Mouse (Mus musculus) left cerebral cortex, adult 8-10 months (tissue): ENCODE measurements at regions not wholly inside any gene's neighbourhood (a gene's known extent, or its start where the extent isn't known, plus 50 kb on each side); places are given as distances from the start of the nearest gene placed in this dataset.

Experiments used
- DNase-seq, 2 experiments: peaks; one replicate each; pipeline ENCODE4 v3.0.0; 2022; ENCODE audit warnings: low spot score in 2 of 2

GRCm38 (mm10) chr5:15773839-15774238 lies 59.8 kb upstream of the Speer4c start:
- no peak for DNase-seq

DNA sequence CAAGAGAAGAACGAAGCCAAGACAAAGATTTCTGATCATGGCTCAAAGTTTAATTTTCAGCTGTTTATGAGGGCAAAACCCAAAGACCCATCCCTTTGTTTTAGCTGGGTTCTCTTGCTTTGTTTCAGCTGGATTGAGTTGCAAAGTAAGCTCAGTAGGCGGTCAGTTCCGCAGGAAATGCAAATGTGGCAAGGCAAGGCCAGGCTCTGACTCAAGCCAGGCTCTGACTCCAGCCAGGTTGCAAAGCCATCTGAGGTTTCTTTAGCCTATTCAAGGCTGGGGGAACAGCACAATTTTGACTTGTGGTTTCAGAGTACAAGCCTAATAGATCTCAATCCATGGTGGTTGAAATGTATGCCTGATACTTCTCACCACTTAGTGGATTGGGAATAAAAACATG lies 60.5 kb upstream of the Speer4c start:
- no peak for DNase-seq

DNA sequence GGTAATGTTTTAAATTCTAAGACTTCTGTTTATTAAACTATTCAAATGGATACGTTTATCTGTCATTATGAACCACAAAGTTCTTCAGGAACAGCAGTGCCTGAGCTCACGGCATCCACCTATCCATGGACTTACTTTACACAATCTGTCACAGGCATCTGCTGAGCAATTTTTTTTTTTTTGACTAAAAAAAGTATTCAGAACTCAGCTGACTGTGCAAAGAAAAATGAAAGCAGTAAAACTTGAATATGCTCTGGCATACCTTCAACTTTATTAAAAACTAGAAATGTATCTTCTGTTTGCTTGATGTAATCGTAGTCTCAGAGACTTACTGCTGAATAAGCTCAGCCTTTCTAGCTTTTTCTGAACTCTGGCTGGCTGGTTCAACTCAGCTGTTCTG lies 62.0 kb upstream of the Speer4c start:
- DNase-seq: no peak

GRCm38 (mm10) chr5:15803583-15803982 lies 89.5 kb upstream of the Speer4c start:
- no peak for DNase-seq

DNA sequence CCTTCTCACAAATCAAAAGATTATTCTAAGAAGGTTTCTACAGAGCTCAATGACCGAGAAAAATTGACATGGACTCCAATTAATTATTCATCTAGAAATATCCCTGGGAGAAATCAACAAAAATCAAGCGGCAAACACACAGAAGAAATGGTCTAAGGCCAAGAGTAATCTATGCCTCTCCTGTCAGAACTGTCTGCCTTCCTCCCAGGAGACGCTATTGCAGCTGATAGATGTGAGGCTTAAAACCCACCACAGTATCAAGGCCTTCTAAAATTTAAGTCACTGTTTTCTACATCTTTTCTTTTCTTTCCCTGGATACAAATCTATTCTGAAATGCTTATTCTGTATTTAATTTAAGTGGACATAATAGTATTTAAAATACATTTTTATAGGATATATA lies 102.8 kb upstream of the Speer4c start:
- DNase-seq: no peak

DNA sequence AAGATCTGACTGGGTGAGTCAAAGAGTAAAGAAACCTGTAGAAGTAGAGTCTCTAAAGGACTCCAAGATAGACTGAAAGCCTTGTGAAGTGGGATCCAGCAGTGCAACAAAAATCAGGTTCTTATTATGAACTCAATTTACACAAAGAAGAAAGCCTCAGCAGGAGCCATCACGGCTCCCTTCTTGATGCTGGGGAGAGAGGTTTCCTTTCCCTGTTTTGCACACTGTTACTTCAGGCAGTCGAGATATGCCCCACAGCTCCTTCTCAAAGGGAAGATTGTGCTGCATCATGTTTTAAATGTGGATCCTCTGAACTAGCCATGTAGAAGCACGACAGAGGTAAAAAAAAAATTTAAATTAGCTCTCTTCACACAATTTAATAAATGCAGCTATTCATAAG lies 103.3 kb upstream of the Speer4c start:
- no peak for DNase-seq

DNA sequence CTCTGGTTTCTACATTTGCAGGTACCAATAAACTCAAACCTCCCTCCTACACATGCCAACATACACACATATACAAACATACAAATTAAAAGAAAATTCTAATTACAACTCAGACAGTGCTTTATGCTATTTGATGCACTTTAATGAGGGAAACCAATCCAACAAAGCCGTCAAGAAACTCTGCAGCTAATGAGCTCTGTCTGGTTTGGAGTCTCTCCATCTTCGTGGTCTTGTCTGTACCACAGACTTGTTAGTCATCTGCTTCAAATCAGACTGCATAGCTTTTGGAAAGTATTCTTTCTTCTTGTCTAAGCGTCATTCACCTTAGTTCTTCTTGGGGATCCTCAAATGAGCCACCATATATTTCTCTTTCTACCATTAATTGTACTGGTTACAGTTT lies 108.9 kb upstream of the Speer4c start:
- DNase-seq: no peak

DNA sequence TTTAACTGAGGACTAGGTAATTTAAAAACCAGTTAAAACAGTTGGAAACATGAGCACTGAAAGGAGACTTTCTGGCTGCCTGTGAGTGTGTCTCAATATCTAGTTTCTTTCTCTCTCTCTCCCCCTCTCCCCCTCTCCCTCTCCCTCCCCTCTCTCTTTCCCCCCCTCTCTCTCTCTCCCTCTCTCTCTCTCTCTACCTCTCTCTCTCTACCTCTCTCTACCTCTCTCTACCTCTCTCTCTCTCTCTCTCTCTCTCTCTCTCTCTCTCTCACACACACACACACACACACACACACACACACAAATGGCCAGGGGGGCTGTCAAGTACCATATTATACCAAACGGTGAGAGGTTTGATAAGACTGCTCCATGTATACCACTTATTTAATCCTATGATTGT lies 103.0 kb upstream of the Cacna2d1 start:
- no peak for DNase-seq

DNA sequence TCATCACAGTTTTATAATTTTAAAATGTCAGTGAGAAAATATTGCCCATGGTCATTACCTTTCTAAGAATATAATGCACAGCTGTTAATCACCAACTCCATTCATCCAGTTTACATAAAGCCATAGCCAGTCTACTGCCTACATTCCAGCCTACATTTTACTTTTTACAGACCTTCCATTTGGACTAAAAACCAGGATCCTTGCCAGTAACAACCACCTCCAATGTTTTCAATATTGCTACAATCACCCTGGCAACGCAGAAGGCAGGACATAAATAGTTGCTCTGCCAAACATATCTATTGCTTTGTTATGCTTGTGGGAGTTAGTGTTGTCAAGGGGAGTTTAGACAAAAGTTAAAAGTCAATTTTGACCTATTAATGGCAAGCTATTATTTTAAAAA lies 102.2 kb upstream of the Cacna2d1 start:
- DNase-seq: peak in 1 of 2 experiments; percentile 33

GRCm38 (mm10) chr5:15838108-15838972 lies 96.2 kb upstream of the Cacna2d1 start:
- DNase-seq: peak; percentile 38 to 53

DNA sequence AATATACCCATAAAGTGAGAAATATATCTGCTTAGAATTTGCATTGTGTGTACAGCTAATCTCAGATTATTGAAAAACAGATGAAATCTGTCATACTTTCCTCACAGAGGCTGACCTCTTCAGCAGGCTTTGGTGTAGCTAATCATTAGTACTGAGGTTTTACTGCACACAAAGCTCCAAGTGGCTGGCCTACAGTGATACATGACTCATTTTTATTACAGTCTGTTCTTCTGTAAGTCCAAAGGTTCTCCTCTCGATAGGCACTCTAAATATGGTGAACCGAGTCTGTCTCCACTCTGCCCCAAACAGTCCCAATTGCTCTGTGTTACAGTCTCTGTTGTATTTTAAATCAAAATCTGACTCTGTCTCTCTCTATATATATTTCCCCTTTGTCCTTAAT lies 87.7 kb upstream of the Cacna2d1 start:
- DNase-seq: no peak

GRCm38 (mm10) chr5:15849520-15849919 lies 85.0 kb upstream of the Cacna2d1 start:
- DNase-seq: no peak

- DNase-seq: no peak
These were observed 84.2 kb upstream of the Cacna2d1 start for GRCm38 (mm10) chr5:15850126-15850801.

DNA sequence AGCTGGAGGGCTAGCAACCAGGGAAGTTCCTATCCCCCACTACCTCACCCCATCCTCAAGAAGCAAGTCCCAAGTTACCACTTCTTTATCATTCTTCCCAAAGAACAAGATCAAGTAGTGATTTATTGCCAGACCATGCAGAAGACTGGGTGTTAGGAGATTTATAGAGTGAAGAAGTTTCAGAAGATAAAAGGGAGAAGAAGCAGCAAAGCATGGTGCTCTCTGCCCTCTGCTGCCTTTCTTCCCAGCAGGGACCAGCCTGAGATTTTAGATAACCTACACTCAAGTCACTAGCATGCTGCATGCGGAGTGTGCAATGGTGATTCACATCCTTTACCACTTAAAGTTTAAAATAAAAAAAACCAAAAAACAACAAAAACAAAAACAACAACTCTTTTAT lies 79.7 kb upstream of the Cacna2d1 start:
- no peak for DNase-seq

- no peak for DNase-seq
These were observed 77.5 kb upstream of the Cacna2d1 start for GRCm38 (mm10) chr5:15857034-15857433.

- no peak for DNase-seq
These were observed 60.4 kb upstream of the Cacna2d1 start for GRCm38 (mm10) chr5:15874065-15874464.

DNA sequence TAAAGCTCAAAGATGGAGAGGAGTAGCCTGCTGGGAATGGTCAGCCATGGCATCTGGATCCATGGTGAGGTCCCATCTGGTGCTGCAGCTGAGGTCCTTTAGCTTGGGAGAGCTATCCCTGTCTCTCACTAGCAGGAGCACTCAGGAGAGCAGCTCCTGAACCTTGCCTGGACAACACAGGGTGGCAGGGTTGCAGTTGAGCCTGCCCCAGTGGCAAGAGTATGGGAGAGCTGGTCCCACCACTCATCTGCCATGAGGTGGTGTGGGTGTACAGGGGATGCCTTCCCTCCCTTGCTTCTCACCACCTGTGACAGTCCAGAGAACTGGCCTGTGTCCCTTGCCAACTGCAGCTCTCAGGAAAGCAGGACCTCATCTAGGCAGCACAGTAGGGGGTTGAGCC lies 51.5 kb upstream of the Cacna2d1 start:
- DNase-seq: no peak
